Mouse (Mus musculus): ENCODE data around the gene Pde8a.

DNA sequence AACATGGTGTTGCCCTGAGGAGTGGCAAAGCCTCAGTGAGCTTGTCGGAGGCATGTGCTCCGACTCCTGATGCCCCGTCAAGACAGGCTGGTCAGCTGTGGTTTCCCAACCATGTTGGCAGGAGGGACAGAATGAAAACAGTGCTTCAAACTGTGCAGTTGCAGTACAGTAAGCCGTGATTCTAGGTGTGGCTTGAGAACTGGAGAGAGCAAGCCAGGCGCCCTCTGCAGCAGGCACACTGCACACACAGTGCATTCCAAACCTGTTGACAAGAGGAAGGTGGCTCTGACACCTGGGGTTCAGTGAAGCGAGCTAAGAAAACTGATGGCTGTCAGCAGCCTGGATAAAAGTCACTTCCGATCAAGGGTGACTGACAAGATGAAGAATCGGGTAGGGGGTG is 73.5 kb downstream of the Pde8a start:
- TF ChIP-seq CTCF (IDR thresholded peaks at IDR 0.05; ENCODE audit: extremely low read depth, insufficient read length, insufficient replicate concordance, low read depth, low read length) (no peak), POLR2A (IDR thresholded peaks at IDR 0.05; ENCODE audit: low read depth, low read length) (no peak)
